Mouse (Mus musculus) liver, adult 2 months (tissue): ENCODE results near the gene Rrp8.

Experiments used
- CTCF ChIP-seq: fragments of 200-500 bp; IDR thresholded peaks from 2 replicates; pipeline ENCODE4 v1.5.1; 2011; ENCODE audit warnings: low read depth, low read length, control low read depth
- POLR2A ChIP-seq: fragments of 200-500 bp; IDR thresholded peaks from 2 replicates; pipeline ENCODE4 v1.6.1; 2011; ENCODE audit warnings: low read length, control low read depth; ENCODE audit not compliant: insufficient read depth; ENCODE audit errors: extremely low read depth

DNA sequence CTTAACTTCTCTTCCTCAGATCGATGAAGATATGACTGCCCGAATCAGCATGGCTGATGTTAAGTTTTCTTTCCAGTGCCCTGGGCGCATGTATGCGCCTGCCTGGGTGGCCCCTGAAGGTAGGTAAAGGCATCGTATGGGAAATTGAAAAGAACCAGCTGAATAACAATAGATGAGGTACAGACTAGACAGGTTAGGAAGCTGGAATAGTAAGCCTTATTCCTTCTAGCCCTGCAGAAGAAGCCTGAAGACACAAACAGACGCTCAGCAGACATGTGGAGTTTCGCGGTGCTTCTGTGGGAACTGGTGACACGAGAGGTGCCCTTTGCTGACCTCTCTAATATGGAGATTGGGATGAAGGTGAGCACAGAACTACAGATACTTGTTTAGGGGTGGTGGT is 4.8 kb upstream of the Rrp8 start:
- TF ChIP-seq POLR2A: no peak
- no peak for TF ChIP-seq CTCF
